ENCODE assay signal across 13 mouse cellular contexts in the genomic region with DNA sequence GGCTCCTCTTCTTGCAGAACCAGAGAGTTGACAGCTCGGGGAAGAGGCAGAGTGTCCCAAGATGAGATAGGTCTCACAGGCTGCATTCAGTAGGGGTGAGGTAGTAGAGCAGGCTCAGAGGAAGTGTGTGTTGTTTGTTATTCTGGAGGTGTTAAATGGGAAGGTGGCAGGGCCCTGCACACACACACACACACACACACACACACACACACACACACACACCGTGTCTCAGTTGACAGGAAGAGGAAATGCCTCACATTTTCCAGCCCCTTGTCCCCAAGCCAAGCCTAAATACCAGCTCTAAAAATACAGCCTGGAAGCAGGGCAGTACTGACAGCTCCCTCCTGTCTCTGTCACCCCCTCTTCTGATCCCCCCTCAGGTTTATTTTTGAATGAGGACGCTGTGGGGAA.
DNase-seq lines count a peak whose midpoint lies in the region; ATAC-seq and TF ChIP-seq lines count a peak whose summit lies in the region.
"Had no signal": no experiment of that assay in that cellular context is flagged by ENCODE, and none has a peak within 500 bp of the region (broad histone marks: within the 10 kb centered on the region; RNA-seq: fewer than 3 reads in every experiment).

No protein-coding gene starts in this region.

- H3K9ac ChIP-seq in hindbrain, embryonic 16.5 days (ENCODE audit: low read depth, low read length) = no peak overlapping the region
- no peak overlapping the region for H3K9ac ChIP-seq in heart, embryonic 11.5 days (ENCODE audit: low read depth, low read length)
- H3K9ac ChIP-seq in kidney, postnatal 0 days (ENCODE audit: low read depth, low read length) = no peak overlapping the region
- no peak overlapping the region for H3K9ac ChIP-seq in hindbrain, embryonic 11.5 days (ENCODE audit: low read depth, low read length)
- H3K9ac ChIP-seq: forebrain, postnatal 0 days; neural tube, embryonic 15.5 days had no signal

- H3K27ac ChIP-seq in hindbrain, embryonic 10.5 days = no peak overlapping the region
- no peak overlapping the region for H3K27ac ChIP-seq in hindbrain, embryonic 16.5 days (ENCODE audit: low read depth, low read length)
- H3K27ac ChIP-seq in heart, embryonic 11.5 days (ENCODE audit: low read depth, low read length) = peak overlapping the region; percentile 66
- H3K27ac ChIP-seq in kidney, postnatal 0 days = no peak overlapping the region
- no peak overlapping the region for H3K27ac ChIP-seq in hindbrain, embryonic 11.5 days (ENCODE audit: low read depth, low read length)
- no peak overlapping the region for H3K27ac ChIP-seq in forebrain, embryonic 10.5 days
- H3K27ac ChIP-seq: layer of hippocampus, adult 2 months; neural tube, embryonic 15.5 days had no signal

- H3K4me2 ChIP-seq in hindbrain, embryonic 16.5 days (ENCODE audit: low read length) = no peak overlapping the region
- no peak overlapping the region for H3K4me2 ChIP-seq in heart, embryonic 11.5 days
- no peak overlapping the region for H3K4me2 ChIP-seq in kidney, postnatal 0 days (ENCODE audit: low read length)
- H3K4me2 ChIP-seq in hindbrain, embryonic 11.5 days (replicated peaks; ENCODE audit: low read depth, low read length) = no peak overlapping the region
- H3K4me2 ChIP-seq: neural tube, embryonic 15.5 days had no signal

- H3K9me3 ChIP-seq in hindbrain, embryonic 10.5 days = no peaks in the 10 kb centered on the region
- no peaks in the 10 kb centered on the region for H3K9me3 ChIP-seq in hindbrain, embryonic 16.5 days (ENCODE audit: control insufficient read depth, low read length)
- peaks cover 3% of the 10 kb centered on the region; the same call in 1 of the 2 replicates for H3K9me3 ChIP-seq in heart, embryonic 11.5 days (replicated peaks; ENCODE audit: control insufficient read depth, low read length)
- no peaks in the 10 kb centered on the region for H3K9me3 ChIP-seq in kidney, postnatal 0 days (replicated peaks; ENCODE audit: low read length)
- no peaks in the 10 kb centered on the region for H3K9me3 ChIP-seq in hindbrain, embryonic 11.5 days (ENCODE audit: control insufficient read depth, low read length)
- H3K9me3 ChIP-seq in forebrain, embryonic 10.5 days = no peaks in the 10 kb centered on the region
- H3K9me3 ChIP-seq: neural tube, embryonic 15.5 days had no signal

- TF ChIP-seq CTCF in kidney, postnatal 0 days (IDR thresholded peaks at IDR 0.05; ENCODE audit: low read depth) = no peak

- H3K27me3 ChIP-seq in hindbrain, embryonic 10.5 days (ENCODE audit: insufficient read depth, poor library complexity, severe bottlenecking) = no peaks in the 10 kb centered on the region
- H3K27me3 ChIP-seq in hindbrain, embryonic 16.5 days (replicated peaks; ENCODE audit: control insufficient read depth, insufficient read depth, low read length) = no peaks in the 10 kb centered on the region
- no peaks in the 10 kb centered on the region for H3K27me3 ChIP-seq in heart, embryonic 11.5 days (ENCODE audit: control insufficient read depth, insufficient read depth, low read length)
- no peaks in the 10 kb centered on the region for H3K27me3 ChIP-seq in kidney, postnatal 0 days (ENCODE audit: insufficient read depth, low read length)
- H3K27me3 ChIP-seq in hindbrain, embryonic 11.5 days (ENCODE audit: control insufficient read depth, insufficient read depth, low read length) = no peaks in the 10 kb centered on the region
- no peaks in the 10 kb centered on the region for H3K27me3 ChIP-seq in forebrain, embryonic 10.5 days (ENCODE audit: poor library complexity, severe bottlenecking)
- H3K27me3 ChIP-seq: neural tube, embryonic 15.5 days had no signal

- 49% methylated on average over 3 of the region's 3 CpGs for WGBS in hindbrain, embryonic 10.5 days
- 34% methylated on average over 3 of the region's 3 CpGs for WGBS in hindbrain, embryonic 16.5 days
- 10% methylated on average over 3 of the region's 3 CpGs for WGBS in heart, embryonic 11.5 days (ENCODE audit: insufficient replicate concordance)
- 0% methylated on average over 3 of the region's 3 CpGs for WGBS in kidney, postnatal 0 days
- WGBS in hindbrain, embryonic 11.5 days = 40% methylated on average over 3 of the region's 3 CpGs
- WGBS in forebrain, embryonic 10.5 days = 60% methylated on average over 3 of the region's 3 CpGs

- H3K36me3 ChIP-seq in hindbrain, embryonic 10.5 days = no peaks in the 10 kb centered on the region
- no peaks in the 10 kb centered on the region for H3K36me3 ChIP-seq in hindbrain, embryonic 16.5 days (ENCODE audit: control insufficient read depth, insufficient read depth, low read length)
- H3K36me3 ChIP-seq in heart, embryonic 11.5 days (ENCODE audit: control insufficient read depth, insufficient read depth, low read length) = no peaks in the 10 kb centered on the region
- H3K36me3 ChIP-seq in kidney, postnatal 0 days (ENCODE audit: insufficient read depth, low read length) = no peaks in the 10 kb centered on the region
- H3K36me3 ChIP-seq in hindbrain, embryonic 11.5 days (ENCODE audit: control insufficient read depth, insufficient read depth, low read length) = no peaks in the 10 kb centered on the region
- no peaks in the 10 kb centered on the region for H3K36me3 ChIP-seq in forebrain, embryonic 10.5 days (replicated peaks)
- H3K36me3 ChIP-seq: neural tube, embryonic 15.5 days had no signal

- H3K4me1 ChIP-seq in hindbrain, embryonic 10.5 days (replicated peaks) = 0 out of 2 replicates have a peak, but pooled peaks cover 6% of the 10 kb centered on the region
- no peaks in the 10 kb centered on the region for H3K4me1 ChIP-seq in hindbrain, embryonic 16.5 days (ENCODE audit: control insufficient read depth, insufficient read depth, low read depth, low read length)
- H3K4me1 ChIP-seq in heart, embryonic 11.5 days (ENCODE audit: control insufficient read depth, insufficient read depth, low read length) = peaks cover 9% of the 10 kb centered on the region
- H3K4me1 ChIP-seq in kidney, postnatal 0 days (replicated peaks; ENCODE audit: insufficient read depth, low read length) = no peaks in the 10 kb centered on the region
- H3K4me1 ChIP-seq in hindbrain, embryonic 11.5 days (replicated peaks; ENCODE audit: control insufficient read depth, insufficient read depth, low read length) = no peaks in the 10 kb centered on the region
- peaks cover 8% of the 10 kb centered on the region; the same call in 1 of the 2 replicates for H3K4me1 ChIP-seq in forebrain, embryonic 10.5 days
- H3K4me1 ChIP-seq: megakaryocyte, embryonic 14.5 days; neural tube, embryonic 15.5 days had no signal

- no peak for ATAC-seq in hindbrain, embryonic 16.5 days
- ATAC-seq in heart, embryonic 11.5 days (replicated peaks; ENCODE audit: insufficient number of reproducible peaks, low FRiP score, low TSS enrichment) = peak; percentile 66
- no peak for ATAC-seq in kidney, postnatal 0 days (replicated peaks; ENCODE audit: low FRiP score, low read depth)
- ATAC-seq in hindbrain, embryonic 11.5 days (ENCODE audit: low FRiP score) = no peak
- ATAC-seq: forebrain, postnatal 0 days had no signal

- DNase-seq in hindbrain, embryonic 10.5 days (ENCODE audit: low spot score) = peak; percentile 20
- DNase-seq in kidney, postnatal 0 days (ENCODE audit: low spot score) = peak; percentile 70
- peak; percentile 79 for DNase-seq in lung, postnatal 36 days
- no peak for DNase-seq in hindbrain, embryonic 11.5 days (ENCODE audit: low spot score)
- DNase-seq in urinary bladder, postnatal 4 days (ENCODE audit: low spot score in 2 of 2) = no peak
- DNase-seq in forebrain, embryonic 10.5 days (ENCODE audit: extremely low spot score, low spot score) = no peak
- DNase-seq: cerebellum, adult 18-20 months; forebrain, postnatal 0 days had no signal

- no peak overlapping the region for H3K4me3 ChIP-seq in hindbrain, embryonic 10.5 days
- no peak overlapping the region for H3K4me3 ChIP-seq in hindbrain, embryonic 16.5 days (ENCODE audit: low read length)
- no peak overlapping the region for H3K4me3 ChIP-seq in heart, embryonic 11.5 days (ENCODE audit: low read depth, low read length)
- no peak overlapping the region for H3K4me3 ChIP-seq in kidney, postnatal 0 days (replicated peaks; ENCODE audit: low read depth, low read length)
- H3K4me3 ChIP-seq in hindbrain, embryonic 11.5 days (ENCODE audit: low read depth, low read length) = no peak overlapping the region
- H3K4me3 ChIP-seq in forebrain, embryonic 10.5 days = no peak overlapping the region
- H3K4me3 ChIP-seq: layer of hippocampus, adult 2 months; megakaryocyte, embryonic 14.5 days; neural tube, embryonic 15.5 days had no signal

Comparison
In these comparisons a context has a peak if more than half of its experiments do, and no peak if none do; other contexts are left out.
1. DNase-seq: peak in hindbrain, embryonic 10.5 days (single experiment), kidney, postnatal 0 days (single experiment) and lung, postnatal 36 days (single experiment); none in hindbrain, embryonic 11.5 days (single experiment), urinary bladder, postnatal 4 days (0 of 2) and forebrain, embryonic 10.5 days (single experiment).